Mouse (Mus musculus) cerebellum, postnatal 14 days (tissue): Measurements from ENCODE around the gene Pdcl3.
"Not testable (repeated sequence)": the region's sequence is repeated elsewhere in the genome, so short reads cannot be mapped to it uniquely, and the experiment has no call there.

ENCODE experiments used
- DNase-seq, 2 experiments: peaks; one replicate each; pipeline ENCODE4 v3.0.0; 2021; ENCODE audit warnings: mixed read lengths in 2 of 2

Gene Pdcl3

GRCm38 (mm10) chr1:39025840-39026239 lies 40.4 kb downstream of the Pdcl3 start:
- no peak for DNase-seq

GRCm38 (mm10) chr1:39029176-39029575 lies 43.8 kb downstream of the Pdcl3 start:
- no peak for DNase-seq

GRCm38 (mm10) chr1:39030108-39030507 lies 44.7 kb downstream of the Pdcl3 start:
- DNase-seq: no peak

- no peak for DNase-seq
These were observed 50.4 kb downstream of the Pdcl3 start for GRCm38 (mm10) chr1:39035817-39036216.

- DNase-seq: no peak
These were observed 56.8 kb downstream of the Pdcl3 start for GRCm38 (mm10) chr1:39042188-39042587.

- DNase-seq: not testable (repeated sequence)
These were observed 59.0 kb downstream of the Pdcl3 start for GRCm38 (mm10) chr1:39044442-39044841.

GRCm38 (mm10) chr1:39046689-39047088 lies 61.3 kb downstream of the Pdcl3 start:
- no peak for DNase-seq
